Mouse (Mus musculus) heart, postnatal 0 days (tissue): ENCODE results near the gene Ppp1r14a. TPM values are rescaled to one million over a fixed set of nuclear protein-coding genes. Genes with fewer than 3 reads are reported as not detected.

ENCODE experiments used
- ATAC-seq: fragments of 200-750 bp; cut with Nextera tagmentation; 2 replicates; pipeline ENCODE4 v1.8.0; 2017; ENCODE audit warnings: low read depth, moderate number of reproducible peaks, moderate library complexity; ENCODE audit not compliant: insufficient read depth
- DNase-seq: peaks from one replicate; pipeline ENCODE4 v3.0.0-alpha.2; 2016; ENCODE audit warnings: low spot score
- H3K27ac ChIP-seq: fragments of 300-500 bp; sonication (generic); 2 replicates; pipeline ENCODE4 v1.5.1; 2014; ENCODE audit warnings: low read depth, mild to moderate bottlenecking
- H3K27me3 ChIP-seq: fragments of 300-500 bp; sonication (generic); 2 replicates; pipeline ENCODE4 v1.6.1; 2014; ENCODE audit warnings: low read length, mixed read lengths; ENCODE audit not compliant: control insufficient read depth, insufficient read depth
- H3K36me3 ChIP-seq: fragments of 300-500 bp; sonication (generic); replicated peaks from 2 replicates; pipeline ENCODE4 v1.6.1; 2014; ENCODE audit warnings: low read length, mixed read lengths; ENCODE audit not compliant: control insufficient read depth, insufficient read depth
- H3K4me1 ChIP-seq: fragments of 300-500 bp; sonication (generic); 2 replicates; pipeline ENCODE4 v1.6.1; 2014; ENCODE audit warnings: antibody characterized with exemption; ENCODE audit not compliant: control insufficient read depth, insufficient read depth
- H3K4me2 ChIP-seq: fragments of 300-500 bp; sonication (generic); 2 replicates; pipeline ENCODE4 v1.6.1; 2014; ENCODE audit warnings: low read depth, mild to moderate bottlenecking, low read length, moderate library complexity
- H3K4me3 ChIP-seq: fragments of 300-500 bp; sonication (generic); 2 replicates; pipeline ENCODE4 v1.5.1; 2014; ENCODE audit warnings: low read depth, low read length
- H3K9ac ChIP-seq: fragments of 300-500 bp; sonication (generic); replicated peaks from 2 replicates; pipeline ENCODE4 v1.6.1; 2014; ENCODE audit warnings: low read depth, low read length, mixed read lengths
- H3K9me3 ChIP-seq: fragments of 300-500 bp; sonication (generic); replicated peaks from 2 replicates; pipeline ENCODE4 v1.6.1; 2016; ENCODE audit warnings: low read length; ENCODE audit not compliant: control insufficient read depth
- CTCF ChIP-seq: IDR thresholded peaks from 2 replicates; pipeline ENCODE4 v1.5.1; 2016; ENCODE audit warnings: antibody characterized with exemption, control low read depth, low read depth
- EP300 ChIP-seq: IDR thresholded peaks from 2 replicates; pipeline ENCODE4 v1.6.1; 2016; ENCODE audit warnings: antibody characterized with exemption, low read depth
- WGBS: fragments of 180-500 bp; shearing (Covaris S2); extraction: QIAGEN DNeasy Blood & Tissue Kit; methylation state at CpG from one replicate; pipeline ENCODE4 v1.1.7; 2014; 5-methylcytosine and 5-hydroxymethylcytosine counted together
- polyA plus RNA-seq: library from polyadenylated mRNA; unstranded; fragments of >200 nt; fragmentation: Nextera tagmentation; extraction: Ambion mirVana; gene quantifications from 2 replicates; pipeline ENCODE4 v1.2.1, GENCODE M21; 2015
- total RNA-seq: library from RNA; depleted of rRNA; stranded (reverse); fragments of >200 nt; gene quantifications from 2 replicates; pipeline ENCODE4 v1.2.3, GENCODE M21; 2014; ENCODE audit warnings: low replicate concordance

The Ppp1r14a gene
- total and polyA plus RNA-seq, 2 experiments from 2014 or later: 17.9 to 61.8 TPM

DNA sequence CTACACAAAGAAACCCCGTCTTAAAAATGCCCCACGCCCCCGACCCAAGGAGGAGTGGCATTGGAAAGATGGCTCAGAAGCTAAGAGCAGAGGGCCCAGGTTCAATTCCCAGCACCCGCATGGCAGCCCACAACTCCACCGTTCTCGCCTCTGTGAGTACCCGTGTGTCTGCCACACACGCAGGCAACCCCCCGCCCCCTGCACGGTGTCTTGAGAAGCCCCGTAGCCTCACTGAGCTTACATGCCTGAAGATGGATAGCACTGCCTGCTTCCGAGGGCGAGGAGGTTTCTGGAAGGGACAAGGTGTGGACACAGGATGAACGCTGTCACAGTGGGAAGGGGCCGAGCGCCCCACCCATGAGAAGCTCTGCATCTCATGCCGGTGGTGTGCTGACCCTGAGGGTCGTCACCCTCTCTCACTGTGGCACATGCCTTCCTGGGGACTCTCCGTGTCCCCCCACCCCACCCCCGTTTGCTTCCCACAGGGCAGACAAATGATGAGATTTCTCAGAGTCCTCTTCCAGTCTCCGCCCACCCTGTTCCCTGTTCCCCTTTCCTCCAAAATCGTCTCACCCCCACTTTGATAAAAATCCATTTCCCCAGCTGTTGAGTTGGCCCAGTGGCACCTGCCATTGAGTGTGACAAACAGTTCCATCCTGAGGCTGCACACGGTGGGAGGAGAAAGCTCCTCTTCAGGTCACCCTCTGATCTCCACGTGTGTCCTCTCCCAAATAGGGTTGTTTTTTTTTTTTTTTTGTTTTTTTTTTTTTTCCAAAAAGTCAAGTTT lies 6.9 kb downstream of the Ppp1r14a start:
- peaks cover 10% of the 10 kb centered on the region; the same call in 1 of the 2 replicates for H3K27me3 ChIP-seq
- H3K27ac ChIP-seq: no peak overlapping the region
- no peak overlapping the region for H3K4me3 ChIP-seq
- DNase-seq (no peak), ATAC-seq (no peak)
- H3K4me2 ChIP-seq: no peak overlapping the region
- no peaks in the 10 kb centered on the region for H3K36me3 ChIP-seq
- no peak overlapping the region for H3K9ac ChIP-seq
- H3K9me3 ChIP-seq: no peaks in the 10 kb centered on the region
- 70% methylated on average over 24 of the region's 24 CpGs for WGBS
- no peak for TF ChIP-seq CTCF
- no peak for TF ChIP-seq EP300
- peaks cover 9% of the 10 kb centered on the region; the same call in 1 of the 2 replicates for H3K4me1 ChIP-seq

DNA sequence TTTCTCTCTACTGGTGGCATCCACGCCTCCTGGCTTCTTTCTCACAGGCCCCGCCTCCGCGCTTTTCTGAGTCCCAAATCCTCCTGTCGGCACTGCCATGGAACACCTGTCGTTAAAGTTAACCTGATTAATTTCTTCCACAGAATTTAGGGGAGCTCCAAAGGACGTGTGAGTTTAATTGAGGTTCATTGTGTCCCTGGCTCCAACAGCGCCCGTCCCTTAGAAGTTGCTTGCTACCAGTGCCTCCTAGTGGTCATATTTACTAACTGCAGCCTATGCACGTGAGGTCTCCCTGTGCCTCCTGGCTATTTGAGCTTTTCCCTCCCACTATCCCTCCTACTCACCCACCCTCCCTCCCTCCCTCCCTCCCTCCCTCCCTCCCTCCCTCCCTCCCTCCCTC lies 7.9 kb downstream of the Ppp1r14a start:
- ATAC-seq (peak; percentile 33; the same call in 1 of the 2 replicates), DNase-seq (peak; percentile 69)
- TF ChIP-seq EP300: no peak
- TF ChIP-seq CTCF: peak; percentile 89
- Histone ChIP-seq H3K36me3 (no peaks in the 10 kb centered on the region), H3K9ac (no peak overlapping the region), H3K27ac (no peak overlapping the region), H3K9me3 (no peaks in the 10 kb centered on the region), H3K4me2 (no peak overlapping the region), H3K4me3 (no peak overlapping the region), H3K27me3 (peaks cover 14% of the 10 kb centered on the region; the same call in 1 of the 2 replicates), H3K4me1 (peaks cover 9% of the 10 kb centered on the region; the same call in 1 of the 2 replicates)
- WGBS: 12% methylated on average over 10 of the region's 10 CpGs

DNA sequence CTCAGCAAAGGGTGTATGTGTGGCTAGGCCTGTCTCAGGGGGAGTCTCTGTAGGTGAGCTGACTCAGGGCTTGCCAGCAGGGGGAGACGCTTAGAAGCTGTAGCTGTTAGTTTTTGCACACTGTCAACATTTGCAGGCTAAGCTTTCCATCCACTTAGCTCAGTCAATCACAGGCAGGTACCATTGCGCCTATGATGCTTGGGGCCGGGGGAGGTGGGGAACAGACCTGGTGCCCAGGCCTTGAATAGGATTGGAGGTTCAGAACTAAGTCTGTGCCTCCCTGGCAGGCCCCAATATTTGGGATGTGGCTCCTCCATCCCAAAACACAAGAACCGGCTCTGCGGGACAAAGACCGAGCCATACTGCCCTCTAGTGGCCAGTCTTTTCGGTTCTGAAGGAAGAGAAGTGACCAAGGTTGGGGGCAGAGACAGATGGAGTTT lies 12.0 kb downstream of the Ppp1r14a start:
- DNase-seq (peak; percentile 57), ATAC-seq (0 out of 2 replicates have a peak, but pooled peaks have one; percentile 11)
- Histone ChIP-seq H3K27ac (no peak overlapping the region), H3K4me1 (peaks cover 6% of the 10 kb centered on the region), H3K4me2 (no peak overlapping the region), H3K36me3 (no peaks in the 10 kb centered on the region), H3K9me3 (no peaks in the 10 kb centered on the region), H3K9ac (no peak overlapping the region), H3K27me3 (peaks cover 52% of the 10 kb centered on the region), H3K4me3 (no peak overlapping the region)
- WGBS: 2% methylated on average over 7 of the region's 7 CpGs
- TF ChIP-seq EP300: no peak
- TF ChIP-seq CTCF: peak; percentile 74

- Histone ChIP-seq H3K9ac (no peak overlapping the region), H3K4me3 (no peak overlapping the region), H3K27ac (no peak overlapping the region), H3K4me1 (peaks cover 12% of the 10 kb centered on the region), H3K9me3 (no peaks in the 10 kb centered on the region), H3K36me3 (no peaks in the 10 kb centered on the region), H3K27me3 (peaks cover 62% of the 10 kb centered on the region), H3K4me2 (no peak overlapping the region)
- DNase-seq (no peak), ATAC-seq (no peak)
- WGBS: 58% methylated on average over 7 of the region's 7 CpGs
- no peak for TF ChIP-seq CTCF
- TF ChIP-seq EP300: no peak
Observed at GRCm38 (mm10) chr7:29302641-29303040, 13.5 kb downstream of the Ppp1r14a start.

- DNase-seq: peak; percentile 51
- Histone ChIP-seq H3K4me2 (peak within 1 kb of the TSS; percentile 75), H3K4me3 (peak within 1 kb of the TSS; percentile 53), H3K36me3 (no peaks in the 10 kb centered on the region), H3K9me3 (no peaks in the 10 kb centered on the region), H3K4me1 (peaks cover 17% of the 10 kb centered on the region), H3K27me3 (peaks cover 65% of the 10 kb centered on the region), H3K27ac (no peak within 1 kb of the TSS), H3K9ac (0 out of 2 replicates have a peak within 1 kb of the TSS, but pooled peaks have one; percentile 20)
- peak; percentile 79 for ATAC-seq
- TF ChIP-seq EP300: no peak
- TF ChIP-seq CTCF: no peak
- under 1% methylated on average over 62 of the region's 67 CpGs for WGBS
Observed at GRCm38 (mm10) chr7:29303738-29304462, 14.8 kb downstream of the Ppp1r14a start, which contains the start of gene Dpf1. Dpf1 (plus strand) TSS chr7:29303951.
